Mouse (Mus musculus) thymus, adult 2 months (tissue): ENCODE data around the gene Svs1.

Experiments
- CTCF ChIP-seq: fragments of 200-500 bp; IDR thresholded peaks from 2 replicates; pipeline ENCODE4 v1.5.1; 2012; ENCODE audit warnings: mild to moderate bottlenecking, control low read depth, low read length, moderate library complexity, borderline replicate concordance; ENCODE audit not compliant: control insufficient read depth, poor library complexity, insufficient read depth; ENCODE audit errors: extremely low read depth
- POLR2A ChIP-seq: fragments of 200-500 bp; IDR thresholded peaks from 2 replicates; pipeline ENCODE4 v1.6.1; 2012; ENCODE audit warnings: mild to moderate bottlenecking, low read length, control low read depth, moderate library complexity; ENCODE audit not compliant: control insufficient read depth, poor library complexity, insufficient read depth; ENCODE audit errors: extremely low read depth

DNA sequence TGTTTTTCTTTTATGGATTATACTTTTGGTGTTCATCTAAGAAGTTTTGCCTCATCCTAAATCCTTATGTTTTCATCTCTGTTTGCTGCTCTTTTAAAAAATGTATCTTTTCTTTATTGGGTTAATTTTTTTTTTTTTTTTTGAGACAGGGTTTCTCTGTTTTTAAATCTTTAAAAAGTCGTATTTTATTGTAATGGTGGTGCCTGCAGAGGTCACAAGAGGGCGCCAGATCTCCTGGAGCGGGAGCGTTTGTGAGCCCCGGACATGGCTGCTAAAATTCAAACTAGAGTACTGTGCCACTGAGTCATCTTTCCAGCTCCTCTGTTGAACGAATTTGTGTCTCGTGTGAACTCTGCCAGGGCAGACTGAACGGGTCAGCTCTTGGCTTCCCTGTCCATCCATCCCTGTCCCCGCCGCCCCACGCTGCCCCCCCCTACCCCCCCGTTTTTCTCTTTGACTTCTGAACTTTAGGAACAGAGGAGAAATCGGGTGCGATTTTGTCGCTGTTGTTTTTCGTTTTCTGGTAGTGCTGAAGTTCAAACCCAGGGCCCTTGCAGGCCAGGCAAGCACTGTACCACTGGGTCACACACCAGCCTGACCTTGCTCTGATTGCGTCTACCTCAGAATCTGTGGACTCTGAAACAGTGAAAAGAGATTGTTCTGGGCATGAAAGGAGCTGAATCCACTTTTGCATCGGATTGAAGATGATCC, 53.0 kb downstream of the Svs1 start:
- peak; percentile 77 for TF ChIP-seq CTCF
- TF ChIP-seq POLR2A, result no peak
